Mouse (Mus musculus) heart, postnatal 14 days (tissue): ENCODE measurements around the gene Megf9. TPM values are rescaled to one million over a fixed set of nuclear protein-coding genes. Genes with fewer than 3 reads are reported as not detected.

Experiments
- DNase-seq, 2 experiments: peaks; one replicate each; pipeline ENCODE4 v3.0.0; 2021 to 2022
- intact Hi-C: fragments of 180-260 bp; cut with DNase I; formaldehyde crosslinking; loops from one replicate; pipeline ENCODE4 v1.15.1; 2025
- total RNA-seq, 2 experiments: library from RNA; stranded (reverse); gene quantifications; 2 replicates each; pipeline ENCODE4 v1.2.3; 2021

Gene Megf9
- total RNA-seq, 2 experiments from 2014 or later = 14.8 to 15.6 TPM

DNA sequence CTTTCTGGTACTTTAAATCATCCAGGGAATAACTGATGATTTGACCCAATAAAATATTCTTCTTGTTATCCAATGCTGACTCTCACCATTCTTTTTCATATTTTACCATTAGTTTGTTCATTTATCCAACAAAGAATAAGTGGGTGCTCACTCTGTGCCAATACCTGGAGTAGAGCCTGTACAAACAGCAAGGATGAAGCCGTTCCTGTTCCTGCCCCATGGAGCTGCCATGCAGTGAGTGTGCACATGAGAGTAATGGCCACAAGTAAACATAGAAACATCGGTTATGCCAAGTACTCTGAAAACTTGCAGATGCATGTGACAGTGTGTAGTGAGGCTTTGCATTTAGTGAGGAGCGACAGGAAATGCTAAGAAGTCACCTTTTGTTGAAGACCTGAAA lies 82.6 kb downstream of the Megf9 start:
- intact Hi-C loops = loop anchor here (2.0 to 5.0 kb wide), 2 partner anchors 80 to 151 kb away; partner anchors contain the start of gene Megf9
- no peak for DNase-seq

- peak; percentile 31 to 44 for DNase-seq
Measured at GRCm38 (mm10) chr4:70451750-70452149, 83.0 kb downstream of the Megf9 start.

GRCm38 (mm10) chr4:70449668-70450067 lies 85.1 kb downstream of the Megf9 start:
- intact Hi-C loops = loop anchor here (5.0 kb wide), 1 partner anchor 83 kb away; the partner anchor contains the start of gene Megf9
- no peak for DNase-seq

More at GRCm38 (mm10) chr4:70451750-70452149, 83.0 kb downstream of the Megf9 start:
- intact Hi-C loops = loop anchor here (1.0 to 5.0 kb wide), 3 partner anchors 81 to 151 kb away; partner anchors contain the start of gene Megf9

GRCm38 (mm10) chr4:70446774-70447173 lies 88.0 kb downstream of the Megf9 start:
- no peak for DNase-seq
- intact Hi-C loops = no loop called here

DNA sequence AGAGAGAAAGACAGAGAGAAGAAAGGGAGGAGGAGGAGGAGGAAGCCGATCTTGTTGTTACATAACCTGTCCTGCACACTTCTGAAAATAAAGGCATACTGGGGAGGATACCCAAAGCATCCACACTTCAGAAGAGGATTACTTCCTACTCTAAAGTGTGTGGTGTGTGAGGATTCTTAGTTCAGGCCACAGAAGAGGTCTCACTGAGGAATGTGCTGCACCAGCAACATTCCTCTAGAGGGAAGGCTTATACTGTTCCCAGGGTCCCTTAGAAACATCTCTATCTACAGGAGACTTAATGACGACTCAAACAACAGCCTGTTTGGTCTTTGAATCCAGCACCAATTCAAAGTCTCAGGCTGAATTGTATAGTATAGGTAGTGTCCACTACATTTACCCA lies 114.6 kb downstream of the Megf9 start:
- intact Hi-C loops = no loop called here
- no peak for DNase-seq

DNA sequence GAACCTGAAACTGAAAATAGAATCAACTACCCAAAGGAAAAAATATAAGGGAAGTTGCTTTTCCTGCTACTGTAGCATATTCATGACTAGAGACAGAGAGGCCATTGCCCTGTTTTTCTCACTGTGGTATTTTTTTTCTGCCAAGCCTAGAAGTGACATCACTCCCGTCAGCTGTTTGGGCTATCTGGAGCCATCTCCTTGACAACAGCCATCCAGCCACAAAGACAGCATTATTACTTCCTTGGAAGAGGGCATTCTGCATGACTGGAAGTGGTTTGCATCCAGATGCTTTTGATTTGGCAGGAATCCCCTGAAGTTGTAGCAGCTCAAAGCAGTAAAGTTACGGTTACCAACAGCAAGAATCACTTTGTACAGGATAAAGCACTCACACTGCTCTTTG lies 122.7 kb downstream of the Megf9 start:
- intact Hi-C loops = loop anchor here (5.0 kb wide), 1 partner anchor 125 kb away; no protein-coding TSS in a partner anchor
- peak in 1 of 2 experiments; percentile 16 for DNase-seq

DNA sequence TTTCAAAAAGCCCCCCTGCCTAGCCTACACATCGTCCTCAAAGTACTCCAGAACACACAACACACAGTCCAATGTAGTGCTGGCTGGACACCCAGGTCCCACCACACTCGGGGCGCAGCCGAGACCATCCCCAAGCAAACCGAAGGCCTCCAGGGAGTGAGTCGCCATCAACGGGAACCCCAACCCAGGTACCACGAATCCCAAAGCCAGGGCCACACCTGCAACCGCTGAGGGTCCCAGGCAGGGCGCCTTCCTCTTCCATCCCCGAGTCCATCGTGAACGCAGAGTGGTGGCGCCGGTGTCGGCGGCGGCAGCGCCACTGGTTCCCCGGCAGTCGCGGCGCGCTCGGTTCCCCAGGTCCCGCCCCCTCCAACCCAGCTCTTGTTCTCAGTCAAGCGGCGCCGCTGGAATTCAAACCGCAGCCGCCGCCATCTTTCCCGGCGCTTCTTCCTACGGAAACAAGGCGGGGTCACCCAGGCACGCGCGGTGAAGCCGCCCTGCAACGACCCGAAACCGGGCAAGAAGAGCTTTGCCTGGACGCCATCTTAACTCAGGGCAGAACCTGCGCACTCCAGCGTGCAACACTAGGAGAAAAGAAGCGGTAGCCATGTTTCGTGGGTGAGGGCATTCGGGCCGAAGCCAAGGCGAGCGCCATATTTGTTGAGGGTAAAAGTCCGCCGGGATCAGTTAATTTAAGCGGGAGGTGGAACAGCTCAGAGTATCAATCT lies 124.6 kb downstream of the Megf9 start, which contains the start of gene Cdk5rap2:
TSS of gene Cdk5rap2 (minus strand) at position 450 of the 728 bp plus-strand sequence.
- intact Hi-C loops = loop anchor here (5.0 kb wide), 1 partner anchor 127 kb away; no protein-coding TSS in a partner anchor
- DNase-seq = peak; percentile 94 to 97

DNA sequence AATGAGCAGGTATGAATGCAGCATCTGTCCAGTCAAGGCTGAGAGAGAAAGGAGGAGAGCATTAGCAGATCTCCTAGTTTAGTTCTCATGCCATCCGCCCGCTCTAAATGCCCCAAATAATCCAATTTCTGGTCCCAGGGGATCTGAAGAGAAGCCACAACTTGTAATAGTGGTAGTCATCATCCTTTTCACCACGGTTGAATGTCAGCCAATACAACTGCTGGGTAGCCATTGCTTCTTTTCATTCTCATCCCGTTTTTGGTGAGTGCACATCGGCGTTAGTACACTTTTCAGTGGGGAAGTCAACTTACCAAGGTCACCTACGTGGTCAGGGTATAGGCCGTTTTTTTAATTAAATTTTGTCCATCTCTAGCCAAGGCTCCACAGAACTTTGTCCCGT lies 125.3 kb downstream of the Megf9 start:
- intact Hi-C loops = no loop called here
- no peak for DNase-seq

GRCm38 (mm10) chr4:70402109-70402819 lies 132.5 kb downstream of the Megf9 start:
- DNase-seq = peak; percentile 21 to 39
- intact Hi-C loops = no loop called here

DNA sequence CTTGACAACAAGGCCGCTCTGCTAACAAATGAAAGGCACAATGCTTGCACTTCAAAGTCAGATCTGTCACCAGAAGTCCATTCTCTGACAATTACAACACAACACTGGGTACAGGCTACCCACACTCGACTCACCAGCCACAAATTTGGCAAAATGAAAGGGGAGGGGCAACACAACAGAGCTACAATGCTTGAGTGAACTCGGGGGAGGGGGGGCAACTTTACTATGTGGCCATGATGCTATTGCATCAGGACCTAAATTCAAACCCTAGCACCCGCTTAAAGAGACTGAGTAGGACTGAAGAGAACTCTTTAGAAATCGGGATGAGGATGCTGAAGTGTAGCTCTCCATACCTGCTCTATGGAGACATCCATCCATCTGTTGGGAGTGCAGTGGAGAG lies 135.3 kb downstream of the Megf9 start:
- intact Hi-C loops = no loop called here
- DNase-seq = no peak

GRCm38 (mm10) chr4:70399074-70399473 lies 135.7 kb downstream of the Megf9 start:
- DNase-seq = no peak
- intact Hi-C loops = no loop called here

DNA sequence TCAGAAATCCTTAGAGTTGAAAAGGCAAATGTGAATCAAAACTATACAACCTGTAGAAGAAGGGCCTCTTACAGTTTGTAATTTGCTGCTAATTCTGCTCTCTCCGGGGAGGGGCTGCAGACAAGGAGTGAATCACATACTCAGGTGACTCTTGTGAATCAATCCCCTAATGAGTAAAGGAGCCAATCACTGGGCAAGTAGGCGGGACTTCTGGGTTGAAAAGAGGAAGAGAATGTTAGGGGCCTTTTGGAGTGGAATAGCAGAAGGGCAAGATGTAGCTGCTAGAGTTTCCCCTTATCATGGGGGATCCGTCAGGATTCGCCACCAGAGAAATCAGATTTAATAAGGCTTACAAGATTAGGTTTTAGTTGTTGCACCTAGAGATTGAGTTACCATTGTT lies 136.7 kb downstream of the Megf9 start:
- intact Hi-C loops = no loop called here
- no peak for DNase-seq

DNA sequence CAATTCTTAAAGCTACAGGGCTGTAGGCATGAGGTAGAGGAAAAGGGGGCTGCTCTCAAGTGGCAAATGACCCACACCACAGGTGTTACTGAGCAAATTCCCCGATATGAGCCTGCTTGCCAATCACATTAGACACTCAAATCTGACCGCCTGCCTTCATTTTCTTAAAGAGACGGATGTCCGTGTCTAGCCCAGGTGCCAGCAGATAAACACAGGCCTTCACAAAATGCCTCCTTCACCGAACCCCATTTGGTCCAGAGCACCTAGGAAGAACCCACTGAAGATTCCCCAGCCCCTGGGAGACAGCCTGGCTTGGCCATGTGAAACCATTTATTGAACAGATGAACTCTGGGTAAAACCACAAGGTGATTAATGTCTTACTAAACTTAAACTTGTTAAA lies 138.1 kb downstream of the Megf9 start:
- no peak for DNase-seq
- intact Hi-C loops = no loop called here

DNA sequence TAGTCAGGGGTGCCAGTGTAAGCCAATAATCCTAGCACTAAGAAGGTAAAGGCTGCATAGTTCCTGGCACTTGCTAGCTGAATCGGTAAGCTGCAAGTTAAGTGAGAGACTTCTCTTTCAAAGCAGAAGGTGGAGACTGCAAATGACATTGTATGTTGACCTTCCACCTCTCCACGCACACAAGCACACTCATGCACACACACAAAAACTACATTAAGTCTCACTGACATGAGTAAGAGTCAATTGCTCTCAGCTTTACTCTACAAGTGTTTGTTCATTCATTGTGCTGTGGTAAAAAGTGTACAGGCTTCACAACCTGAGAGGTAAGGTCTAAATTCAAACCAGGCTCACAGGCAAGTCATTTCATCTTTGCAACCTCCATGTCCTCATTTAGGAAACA lies 140.1 kb downstream of the Megf9 start:
- DNase-seq = no peak
- intact Hi-C loops = no loop called here

- DNase-seq = peak; percentile 25 to 34
- intact Hi-C loops = no loop called here
Measured at GRCm38 (mm10) chr4:70391760-70392372, 142.9 kb downstream of the Megf9 start.

- intact Hi-C loops = no loop called here
- peak; percentile 23 to 37 for DNase-seq
Measured at GRCm38 (mm10) chr4:70391073-70391472, 143.7 kb downstream of the Megf9 start.

- intact Hi-C loops = no loop called here
- no peak for DNase-seq
Measured at GRCm38 (mm10) chr4:70386206-70386605, 148.6 kb downstream of the Megf9 start.

GRCm38 (mm10) chr4:70377359-70377758 lies 157.4 kb downstream of the Megf9 start:
- intact Hi-C loops = no loop called here
- no peak for DNase-seq
